Mouse (Mus musculus) A20 (cell line): ENCODE measurements at regions not wholly inside any gene's neighbourhood (a gene's known extent, or its start where the extent isn't known, plus 50 kb on each side); places are given as distances from the start of the nearest gene placed in this dataset.
A peak's percentile ranks its signal among the peaks of the same experiment; 100 is the strongest.
"Not testable (repeated sequence)": the region's sequence is repeated elsewhere in the genome, so short reads cannot be mapped to it uniquely, and the experiment has no call there.

ENCODE experiments used
- DNase-seq: peaks from one replicate; pipeline ENCODE4 v3.0.0-alpha.2; 2011; ENCODE audit warnings: low read depth, low spot score

- no peak for DNase-seq
These were observed 103.2 kb upstream of the Cep85l start for GRCm38 (mm10) chr10:53482919-53483318.

GRCm38 (mm10) chr10:53470200-53470599 is 90.5 kb upstream of the Cep85l start:
- DNase-seq: peak; percentile 11

- DNase-seq: no peak
These were observed 89.9 kb upstream of the Cep85l start for GRCm38 (mm10) chr10:53469611-53470010.

GRCm38 (mm10) chr10:53468293-53468545 is 88.5 kb upstream of the Cep85l start:
- DNase-seq: no peak

GRCm38 (mm10) chr10:53467472-53468292 is 87.9 kb upstream of the Cep85l start:
- DNase-seq: no peak

- no peak for DNase-seq
These were observed 87.1 kb upstream of the Cep85l start for GRCm38 (mm10) chr10:53466851-53467250.

- no peak for DNase-seq
These were observed 86.5 kb upstream of the Cep85l start for GRCm38 (mm10) chr10:53466261-53466660.

GRCm38 (mm10) chr10:53464581-53464980 is 84.8 kb upstream of the Cep85l start:
- DNase-seq: no peak

- no peak for DNase-seq
These were observed 84.3 kb upstream of the Cep85l start for GRCm38 (mm10) chr10:53464006-53464405.

GRCm38 (mm10) chr10:53463471-53463870 is 83.7 kb upstream of the Cep85l start:
- DNase-seq: no peak

GRCm38 (mm10) chr10:53462449-53463308 is 82.9 kb upstream of the Cep85l start:
- DNase-seq: no peak

- peak; percentile 29 for DNase-seq
These were observed 81.5 kb upstream of the Cep85l start for GRCm38 (mm10) chr10:53461070-53461781.

GRCm38 (mm10) chr10:53459706-53460105 is 80.0 kb upstream of the Cep85l start:
- not testable (repeated sequence) for DNase-seq

- no peak for DNase-seq
These were observed 76.4 kb upstream of the Cep85l start for GRCm38 (mm10) chr10:53456027-53456713.

- no peak for DNase-seq
These were observed 65.0 kb upstream of the Cep85l start for GRCm38 (mm10) chr10:53444789-53445188.

GRCm38 (mm10) chr10:53443443-53443842 is 63.7 kb upstream of the Cep85l start:
- no peak for DNase-seq

GRCm38 (mm10) chr10:53442912-53443311 is 63.2 kb upstream of the Cep85l start:
- peak; percentile 53 for DNase-seq

GRCm38 (mm10) chr10:53440251-53440650 is 60.5 kb upstream of the Cep85l start:
- no peak for DNase-seq

GRCm38 (mm10) chr10:53438388-53438787 is 58.6 kb upstream of the Cep85l start:
- DNase-seq: no peak

- no peak for DNase-seq
These were observed 58.0 kb upstream of the Cep85l start for GRCm38 (mm10) chr10:53437724-53438123.

GRCm38 (mm10) chr10:53436023-53436475 is 56.3 kb upstream of the Cep85l start:
- no peak for DNase-seq
